Mouse (Mus musculus) lung, postnatal 10 days (tissue): Measurements from ENCODE around the gene Hs6st3.

Experiments
- DNase-seq: peaks from one replicate; pipeline ENCODE4 v3.0.0; 2021

Hs6st3 gene

DNA sequence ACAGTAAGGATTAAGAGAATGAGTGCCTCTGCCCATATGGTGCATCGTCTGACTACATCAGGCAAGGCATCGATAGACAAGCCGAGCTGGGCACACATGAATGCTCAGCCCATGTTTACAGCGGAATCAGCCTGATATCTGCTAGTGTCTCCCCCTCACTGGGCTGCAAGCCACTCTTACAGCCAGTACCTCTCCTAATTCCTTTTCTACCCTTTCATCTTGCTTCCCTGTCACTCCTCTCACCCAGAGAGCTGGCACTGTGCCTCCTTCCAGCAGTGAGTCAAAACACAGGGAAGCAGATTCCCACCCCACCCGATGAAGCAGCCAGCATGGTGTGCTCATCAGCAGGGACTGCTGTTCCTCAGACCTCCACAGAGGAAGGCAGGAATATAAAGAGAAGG lies 527.6 kb downstream of the Hs6st3 start:
- peak; percentile 24 for DNase-seq

GRCm38 (mm10) chr14:119667421-119667820 lies 529.3 kb downstream of the Hs6st3 start:
- DNase-seq = no peak

DNA sequence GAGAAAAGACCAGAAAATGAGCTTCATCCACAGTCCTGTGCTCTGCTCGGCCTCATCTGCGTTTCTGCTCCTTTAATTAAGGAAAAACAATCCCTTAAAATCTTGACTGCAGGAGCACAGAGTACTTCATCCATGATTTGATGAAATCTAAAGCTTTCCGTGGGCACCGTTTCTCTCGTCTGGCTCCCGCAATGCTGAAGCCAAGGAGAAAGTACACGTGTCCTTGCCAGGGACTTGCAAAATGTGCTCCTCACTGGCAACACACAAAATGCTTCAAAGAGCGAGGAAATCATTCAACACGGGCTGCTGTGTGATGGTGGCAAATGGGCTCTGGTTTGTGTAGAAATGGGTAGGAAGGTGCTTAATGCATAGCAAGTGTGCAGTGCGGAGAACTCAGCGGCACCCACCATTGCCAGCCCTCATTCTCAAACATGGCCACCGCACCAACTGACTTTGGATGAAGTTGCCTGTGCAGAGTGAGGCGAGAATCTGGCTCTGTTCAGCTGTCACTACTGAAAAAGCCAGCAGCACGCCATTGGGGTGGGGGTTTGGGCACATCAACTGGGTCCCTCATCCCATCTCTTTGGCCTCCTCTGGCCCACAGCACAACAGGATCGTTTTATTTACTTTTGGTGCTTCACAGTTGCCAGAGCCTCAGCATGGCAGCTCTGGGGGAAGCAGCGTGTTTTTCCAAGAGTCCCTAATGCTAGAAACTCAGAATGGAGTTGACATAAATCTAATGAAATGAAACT lies 532.9 kb downstream of the Hs6st3 start:
- no peak for DNase-seq

DNA sequence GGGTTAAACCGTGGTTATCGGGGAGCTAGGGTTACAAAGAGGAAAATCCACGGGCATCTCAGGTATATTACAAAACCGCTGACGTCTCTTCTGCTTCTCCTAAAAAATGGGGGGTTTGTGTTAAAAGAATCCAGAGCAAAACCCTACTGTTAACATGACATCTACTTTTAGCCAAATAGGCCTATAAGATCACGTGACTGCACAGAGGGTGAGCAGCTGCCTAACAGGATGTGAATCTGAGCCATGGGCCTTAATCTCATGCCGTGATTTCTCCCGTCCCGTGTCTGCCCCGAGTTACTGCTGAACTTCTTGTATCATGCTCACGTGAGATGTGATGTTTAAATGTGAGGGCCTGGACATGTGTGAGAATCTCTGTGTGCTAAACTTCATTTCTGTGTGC lies 540.4 kb downstream of the Hs6st3 start:
- DNase-seq = no peak

- DNase-seq = no peak
These were observed 541.9 kb downstream of the Hs6st3 start for GRCm38 (mm10) chr14:119680052-119680451.

GRCm38 (mm10) chr14:119687885-119688284 lies 549.7 kb downstream of the Hs6st3 start:
- no peak for DNase-seq

GRCm38 (mm10) chr14:119699982-119700381 lies 561.8 kb downstream of the Hs6st3 start:
- DNase-seq = no peak

DNA sequence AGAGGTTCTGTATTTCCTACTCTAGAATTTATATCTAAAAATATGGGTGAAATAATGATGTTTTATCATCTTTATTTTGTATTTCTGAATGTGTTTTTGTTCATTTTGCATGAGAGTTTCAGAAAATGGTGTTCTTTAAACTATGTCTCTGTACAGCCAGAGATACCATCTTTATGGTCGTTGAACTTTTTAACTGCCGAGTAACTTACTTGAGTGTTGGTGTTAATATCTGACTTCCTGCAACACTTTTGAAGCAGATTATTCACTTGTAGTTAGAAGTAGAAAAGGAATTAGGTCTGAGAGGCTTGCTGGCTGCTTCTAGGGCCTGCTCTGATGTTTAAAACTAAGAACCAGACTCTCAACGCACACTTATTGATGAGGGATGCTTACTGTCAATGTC lies 576.6 kb downstream of the Hs6st3 start:
- DNase-seq = no peak

- no peak for DNase-seq
These were observed 579.2 kb downstream of the Hs6st3 start for GRCm38 (mm10) chr14:119717323-119717722.

DNA sequence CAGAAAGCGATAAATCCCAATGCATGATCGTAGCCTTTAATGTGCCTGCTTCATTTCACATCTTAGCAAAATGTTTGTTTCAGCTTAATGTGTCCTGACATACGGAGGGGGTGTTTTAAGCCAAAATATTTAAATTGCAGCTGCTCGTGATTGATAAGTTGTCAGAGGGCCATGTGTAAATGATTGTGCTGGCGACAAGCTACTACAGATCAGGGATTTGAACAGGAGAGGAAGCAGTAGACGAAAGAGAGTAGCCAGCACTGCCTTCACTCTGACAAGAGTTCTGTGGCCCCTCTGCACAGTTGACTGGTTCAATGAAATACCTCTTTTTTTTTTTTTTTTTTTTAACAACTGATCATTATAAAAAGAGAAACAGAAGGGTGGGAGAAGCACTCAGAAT lies 587.0 kb downstream of the Hs6st3 start:
- no peak for DNase-seq

GRCm38 (mm10) chr14:119731436-119732080 lies 593.4 kb downstream of the Hs6st3 start:
- no peak for DNase-seq

- no peak for DNase-seq
These were observed 594.1 kb downstream of the Hs6st3 start for GRCm38 (mm10) chr14:119732219-119732618.

DNA sequence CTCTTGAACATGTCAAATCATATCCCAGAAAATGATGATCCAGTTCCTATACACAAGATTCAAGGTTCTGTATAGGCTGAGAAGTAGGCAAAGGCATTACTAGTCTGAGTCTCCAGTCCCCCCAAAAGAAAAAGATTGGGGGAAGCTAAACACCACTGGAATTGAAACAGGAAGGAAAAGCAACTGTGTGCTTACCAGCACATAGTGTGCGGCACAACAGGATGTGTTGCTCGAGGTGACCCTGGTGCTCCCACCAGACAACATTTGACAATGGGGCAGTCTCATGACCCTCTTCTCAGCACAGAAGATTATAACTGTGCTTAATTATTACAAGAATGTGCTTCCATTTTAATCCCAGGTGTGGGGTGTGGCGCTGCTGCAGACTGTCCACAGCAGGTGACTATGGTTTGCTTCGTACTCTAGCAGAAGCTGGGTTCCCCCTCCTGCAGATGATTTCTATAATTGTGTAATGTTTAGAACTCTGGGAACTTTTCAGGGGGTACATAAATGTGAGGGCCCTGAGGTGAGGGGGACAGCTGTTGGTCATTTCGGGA lies 599.3 kb downstream of the Hs6st3 start:
- no peak for DNase-seq

DNA sequence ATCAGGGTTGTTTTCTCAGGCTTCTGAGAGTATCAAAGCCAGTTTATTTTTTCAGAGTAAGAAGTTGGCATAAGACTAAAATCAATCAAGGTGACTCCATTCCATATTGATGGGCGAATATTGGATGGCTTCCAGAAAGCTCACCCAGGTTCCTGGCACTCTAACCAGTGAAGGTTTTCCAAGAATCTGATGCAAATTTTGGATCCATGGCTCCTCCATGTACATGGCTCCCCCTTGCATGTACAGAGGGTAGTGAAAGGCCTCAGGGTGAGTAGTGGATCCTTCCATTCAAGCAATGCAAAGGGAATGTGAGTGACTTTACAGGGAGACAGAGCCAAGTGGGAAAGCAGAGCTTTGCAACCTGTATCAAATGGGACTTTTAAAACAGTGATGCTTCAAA lies 603.6 kb downstream of the Hs6st3 start:
- DNase-seq = no peak

GRCm38 (mm10) chr14:119761376-119761775 lies 623.2 kb downstream of the Hs6st3 start:
- DNase-seq = no peak

DNA sequence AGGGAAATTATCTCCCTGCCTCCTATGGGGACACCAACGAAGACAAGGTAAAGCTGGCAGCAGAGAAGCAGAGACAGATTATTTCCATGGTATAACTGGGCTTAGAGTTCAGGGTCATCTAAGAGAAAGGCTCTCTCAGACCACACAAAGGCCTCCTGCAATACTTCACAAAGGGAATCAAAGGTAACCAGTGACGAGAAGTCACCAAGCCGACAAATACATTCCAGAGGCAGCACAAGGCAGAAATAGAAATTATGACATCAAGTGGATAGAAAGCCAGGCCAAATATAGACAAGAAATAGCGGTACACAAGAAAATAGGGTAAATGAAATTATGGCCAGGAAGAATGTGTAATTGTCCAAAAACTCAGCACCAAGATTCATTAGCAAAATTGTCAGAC lies 633.9 kb downstream of the Hs6st3 start:
- DNase-seq = no peak

- no peak for DNase-seq
These were observed 638.1 kb downstream of the Hs6st3 start for GRCm38 (mm10) chr14:119776261-119776660.

- no peak for DNase-seq
These were observed 641.9 kb downstream of the Hs6st3 start for GRCm38 (mm10) chr14:119779982-119780588.

DNA sequence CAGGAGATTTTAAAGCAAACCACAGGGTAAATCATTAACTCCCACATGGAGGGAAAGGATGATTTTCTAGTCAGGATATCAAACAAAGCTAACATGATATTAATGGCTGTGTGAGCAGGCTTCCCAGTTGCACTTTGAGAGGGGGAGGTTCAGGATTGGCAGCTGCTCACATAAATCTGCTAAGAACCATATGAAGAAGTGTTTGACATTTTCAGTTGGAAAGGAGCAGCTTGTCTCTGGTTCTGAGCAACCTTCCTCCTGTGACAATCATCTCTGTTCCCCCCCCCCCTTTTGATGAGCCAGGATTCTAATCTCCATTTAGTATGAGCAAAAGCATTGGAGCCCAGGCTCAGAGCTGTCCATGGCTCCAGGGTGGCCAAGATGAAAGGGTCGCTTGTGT lies 643.0 kb downstream of the Hs6st3 start:
- DNase-seq = no peak

DNA sequence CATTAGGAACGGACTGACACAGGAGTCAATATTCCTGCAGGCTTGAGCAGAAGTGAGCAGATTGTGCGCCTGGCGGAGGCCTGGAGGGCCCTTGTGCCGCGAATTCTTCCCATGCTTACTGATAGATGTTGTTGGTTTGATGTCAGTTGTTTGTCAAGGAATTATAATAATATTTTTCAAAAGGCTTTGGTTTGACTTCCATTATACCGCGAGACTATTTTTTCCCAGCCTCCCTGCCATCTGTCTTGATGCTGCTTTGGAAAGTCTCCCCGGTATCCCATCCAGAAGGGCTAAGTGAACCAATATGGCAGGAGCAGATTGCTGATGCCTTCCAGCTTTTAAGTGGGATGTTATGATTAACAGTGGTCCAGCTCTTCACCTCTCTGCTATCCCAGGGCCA lies 651.3 kb downstream of the Hs6st3 start:
- DNase-seq = no peak

- no peak for DNase-seq
These were observed 659.2 kb downstream of the Hs6st3 start for GRCm38 (mm10) chr14:119797172-119797850.

DNA sequence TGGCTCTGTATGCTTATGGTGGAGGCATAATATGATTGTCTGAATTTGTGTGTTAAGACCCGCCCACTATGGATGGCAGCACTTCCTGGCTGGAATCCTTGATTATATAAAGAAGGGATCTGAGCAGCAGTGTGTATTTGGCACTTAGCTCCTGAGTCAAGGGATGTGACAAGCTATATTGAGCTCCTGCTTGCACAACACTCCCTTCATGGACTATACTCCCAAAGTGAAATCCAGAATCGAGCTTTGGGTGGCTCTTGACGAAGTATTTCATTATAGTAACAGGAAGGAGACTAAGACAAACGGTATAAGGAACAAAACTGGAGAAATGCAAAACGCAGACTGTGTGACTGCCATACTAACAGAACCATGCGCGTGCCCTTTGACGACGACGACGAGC lies 660.4 kb downstream of the Hs6st3 start:
- no peak for DNase-seq

DNA sequence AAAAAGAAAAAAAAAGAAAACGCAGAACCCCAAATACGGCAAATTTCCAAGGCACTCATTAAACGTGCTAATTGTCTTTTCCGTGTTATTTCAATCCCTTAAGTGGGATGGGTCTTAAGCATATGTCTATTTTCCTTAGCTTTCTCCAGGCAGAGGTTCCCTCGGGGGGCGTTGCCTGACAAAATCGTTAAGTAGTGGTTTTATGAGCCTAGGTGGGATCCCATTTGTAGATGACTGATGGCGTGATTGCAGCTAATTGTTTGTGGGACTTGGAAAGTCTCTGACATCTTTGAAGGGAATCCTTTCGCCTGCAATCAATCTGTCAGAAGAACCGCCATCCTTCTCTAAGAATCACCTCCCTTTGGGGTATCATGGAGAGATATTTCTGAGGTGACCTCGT lies 662.7 kb downstream of the Hs6st3 start:
- DNase-seq = no peak
